Mouse (Mus musculus): ENCODE measurements at regions not wholly inside any gene's neighbourhood (a gene's known extent, or its start where the extent isn't known, plus 50 kb on each side); places are given as distances from the start of the nearest gene placed in this dataset.
"Not testable (repeated sequence)": the region's sequence is repeated elsewhere in the genome, so short reads cannot be mapped to it uniquely, and the experiment has no call there.

- WGBS = 86% methylated on average over 5 of the region's 5 CpGs
- H3K27ac ChIP-seq = no peak overlapping the region
- H3K4me3 ChIP-seq = no peak overlapping the region
- no peaks in the 10 kb centered on the region for H3K27me3 ChIP-seq
- H3K4me2 ChIP-seq = no peak overlapping the region
- H3K36me3 ChIP-seq = no peaks in the 10 kb centered on the region
- no peak overlapping the region for H3K9ac ChIP-seq
- no peaks in the 10 kb centered on the region for H3K4me1 ChIP-seq
- no peaks in the 10 kb centered on the region for H3K9me3 ChIP-seq
- ATAC-seq (ENCODE audit: insufficient number of reproducible peaks, insufficient read depth, low FRiP score, low TSS enrichment, low read depth) = no peak
Observed at GRCm38 (mm10) chr15:5877749-5878148, 421.8 kb upstream of the Dab2 start.

- H3K9ac ChIP-seq = no peak overlapping the region
- no peak overlapping the region for H3K4me2 ChIP-seq
- no peak overlapping the region for H3K4me3 ChIP-seq
- H3K4me1 ChIP-seq = no peaks in the 10 kb centered on the region
- no peak for ATAC-seq (ENCODE audit: insufficient number of reproducible peaks, insufficient read depth, low FRiP score, low TSS enrichment, low read depth)
- H3K27ac ChIP-seq = no peak overlapping the region
- no peaks in the 10 kb centered on the region for H3K36me3 ChIP-seq
- WGBS = 87% methylated on average over 3 of the region's 3 CpGs
- H3K9me3 ChIP-seq = no peaks in the 10 kb centered on the region
- H3K27me3 ChIP-seq = no peaks in the 10 kb centered on the region
Observed at GRCm38 (mm10) chr15:5891188-5891587, 408.4 kb upstream of the Dab2 start.

- Histone ChIP-seq H3K4me1 (no peaks in the 10 kb centered on the region), H3K36me3 (no peaks in the 10 kb centered on the region), H3K27ac (no peak overlapping the region), H3K4me3 (no peak overlapping the region), H3K27me3 (no peaks in the 10 kb centered on the region), H3K9ac (no peak overlapping the region), H3K9me3 (no peaks in the 10 kb centered on the region), H3K4me2 (no peak overlapping the region)
- 80% methylated on average over 3 of the region's 3 CpGs for WGBS
- ATAC-seq (ENCODE audit: insufficient number of reproducible peaks, insufficient read depth, low FRiP score, low TSS enrichment, low read depth) = no peak
Observed at GRCm38 (mm10) chr15:5892034-5892433, 407.6 kb upstream of the Dab2 start.

GRCm38 (mm10) chr15:5895688-5896470, 403.7 kb upstream of the Dab2 start:
- H3K4me1 ChIP-seq; H3K36me3 ChIP-seq; H3K27me3 ChIP-seq; H3K9ac ChIP-seq; H3K27ac ChIP-seq; H3K4me2 ChIP-seq; ATAC-seq (ENCODE audit: insufficient number of reproducible peaks, insufficient read depth, low FRiP score, low TSS enrichment, low read depth); H3K4me3 ChIP-seq; H3K9me3 ChIP-seq: not testable (repeated sequence)
- WGBS = 86% methylated on average over 5 of the region's 5 CpGs

GRCm38 (mm10) chr15:5915261-5915660, 384.3 kb upstream of the Dab2 start:
- H3K27me3 ChIP-seq = peaks cover 5% of the 10 kb centered on the region; the same call in 1 of the 2 replicates
- ATAC-seq (ENCODE audit: insufficient number of reproducible peaks, insufficient read depth, low FRiP score, low TSS enrichment, low read depth) = no peak
- 5% methylated on average over 2 of the region's 2 CpGs for WGBS

GRCm38 (mm10) chr15:5920058-5920457, 379.5 kb upstream of the Dab2 start:
- no peak overlapping the region for H3K27ac ChIP-seq
- H3K4me2 ChIP-seq = no peak overlapping the region
- H3K36me3 ChIP-seq = no peaks in the 10 kb centered on the region
- WGBS = 58% methylated on average over 4 of the region's 4 CpGs
- H3K4me3 ChIP-seq = no peak overlapping the region
- no peak for ATAC-seq (ENCODE audit: insufficient number of reproducible peaks, insufficient read depth, low FRiP score, low TSS enrichment, low read depth)
- H3K9ac ChIP-seq = no peak overlapping the region
- no peaks in the 10 kb centered on the region for H3K4me1 ChIP-seq
- no peaks in the 10 kb centered on the region for H3K9me3 ChIP-seq
- peaks cover 5% of the 10 kb centered on the region; the same call in 1 of the 2 replicates for H3K27me3 ChIP-seq

More at GRCm38 (mm10) chr15:5915261-5915660, 384.3 kb upstream of the Dab2 start:
- Histone ChIP-seq H3K9me3 (no peaks in the 10 kb centered on the region), H3K4me1 (no peaks in the 10 kb centered on the region), H3K36me3 (no peaks in the 10 kb centered on the region), H3K4me2 (no peak overlapping the region), H3K27ac (no peak overlapping the region), H3K4me3 (no peak overlapping the region), H3K9ac (no peak overlapping the region)

- ATAC-seq (ENCODE audit: insufficient number of reproducible peaks, insufficient read depth, low FRiP score, low TSS enrichment, low read depth) = no peak
- H3K9me3 ChIP-seq = no peaks in the 10 kb centered on the region
- no peak overlapping the region for H3K4me3 ChIP-seq
- no peak overlapping the region for H3K9ac ChIP-seq
- no peaks in the 10 kb centered on the region for H3K27me3 ChIP-seq
- no peaks in the 10 kb centered on the region for H3K36me3 ChIP-seq
- 61% methylated on average over 3 of the region's 3 CpGs for WGBS
- H3K4me2 ChIP-seq = no peak overlapping the region
- no peaks in the 10 kb centered on the region for H3K4me1 ChIP-seq
- no peak overlapping the region for H3K27ac ChIP-seq
Observed at GRCm38 (mm10) chr15:5927768-5928167, 371.8 kb upstream of the Dab2 start.

GRCm38 (mm10) chr15:5933586-5933985, 366.0 kb upstream of the Dab2 start:
- Histone ChIP-seq H3K9me3 (no peaks in the 10 kb centered on the region), H3K27me3 (no peaks in the 10 kb centered on the region), H3K27ac (no peak overlapping the region), H3K36me3 (no peaks in the 10 kb centered on the region), H3K4me1 (no peaks in the 10 kb centered on the region), H3K4me3 (no peak overlapping the region), H3K4me2 (no peak overlapping the region), H3K9ac (no peak overlapping the region)
- WGBS = 37% methylated on average over 3 of the region's 3 CpGs
- ATAC-seq (ENCODE audit: insufficient number of reproducible peaks, insufficient read depth, low FRiP score, low TSS enrichment, low read depth) = no peak

- H3K36me3 ChIP-seq = no peaks in the 10 kb centered on the region
- no peak overlapping the region for H3K27ac ChIP-seq
- H3K9me3 ChIP-seq = no peaks in the 10 kb centered on the region
- no peaks in the 10 kb centered on the region for H3K27me3 ChIP-seq
- ATAC-seq (ENCODE audit: insufficient number of reproducible peaks, insufficient read depth, low FRiP score, low TSS enrichment, low read depth) = no peak
- no peak overlapping the region for H3K4me2 ChIP-seq
- WGBS = 39% methylated on average over 2 of the region's 2 CpGs
- H3K4me3 ChIP-seq = no peak overlapping the region
- no peak overlapping the region for H3K9ac ChIP-seq
- no peaks in the 10 kb centered on the region for H3K4me1 ChIP-seq
Observed at GRCm38 (mm10) chr15:5940945-5941344, 358.6 kb upstream of the Dab2 start.

GRCm38 (mm10) chr15:5946650-5947049, 352.9 kb upstream of the Dab2 start:
- Histone ChIP-seq H3K4me1 (no peaks in the 10 kb centered on the region), H3K36me3 (no peaks in the 10 kb centered on the region), H3K4me2 (no peak overlapping the region), H3K27ac (no peak overlapping the region), H3K27me3 (no peaks in the 10 kb centered on the region), H3K9ac (no peak overlapping the region), H3K4me3 (no peak overlapping the region), H3K9me3 (no peaks in the 10 kb centered on the region)
- 84% methylated on average over 6 of the region's 6 CpGs for whole genome bisulfite sequencing
- ATAC-seq (ENCODE audit: insufficient number of reproducible peaks, insufficient read depth, low FRiP score, low TSS enrichment, low read depth) = no peak

GRCm38 (mm10) chr15:5950919-5951318, 348.7 kb upstream of the Dab2 start:
- Histone ChIP-seq H3K9ac (no peak overlapping the region), H3K27me3 (no peaks in the 10 kb centered on the region), H3K4me2 (no peak overlapping the region), H3K4me3 (no peak overlapping the region), H3K27ac (no peak overlapping the region), H3K9me3 (no peaks in the 10 kb centered on the region), H3K36me3 (no peaks in the 10 kb centered on the region), H3K4me1 (no peaks in the 10 kb centered on the region)
- WGBS = 74% methylated on average over 3 of the region's 3 CpGs
- ATAC-seq (ENCODE audit: insufficient number of reproducible peaks, insufficient read depth, low FRiP score, low TSS enrichment, low read depth) = no peak

- not testable (repeated sequence) for H3K4me3 ChIP-seq; H3K27me3 ChIP-seq; H3K9me3 ChIP-seq; ATAC-seq (ENCODE audit: insufficient number of reproducible peaks, insufficient read depth, low FRiP score, low TSS enrichment, low read depth); H3K36me3 ChIP-seq; H3K4me1 ChIP-seq; H3K4me2 ChIP-seq; H3K9ac ChIP-seq; H3K27ac ChIP-seq
- 89% methylated on average over 2 of the region's 2 CpGs for WGBS
Observed at GRCm38 (mm10) chr15:5951661-5952060, 347.9 kb upstream of the Dab2 start.
